Mouse (Mus musculus): ENCODE measurements around the gene Draxin.

GRCm38 (mm10) chr4:148152547-148152946 lies 22.0 kb upstream of the Draxin start:
- no peak for TF ChIP-seq GATA1 (IDR thresholded peaks at IDR 0.05; ENCODE audit: low read length)
- TF ChIP-seq TAL1 (IDR thresholded peaks at IDR 0.05; ENCODE audit: low read length): no peak
